Mouse (Mus musculus): ENCODE measurements around the gene Gcgr. TPM values are rescaled to one million over a fixed set of nuclear protein-coding genes. Genes with fewer than 3 reads are reported as not detected.
"Not testable (repeated sequence)": the region's sequence is repeated elsewhere in the genome, so short reads cannot be mapped to it uniquely, and the experiment has no call there.

The Gcgr gene
- polyA plus RNA-seq, 1 experiment from 2014 or later, result 1.8 TPM

DNA sequence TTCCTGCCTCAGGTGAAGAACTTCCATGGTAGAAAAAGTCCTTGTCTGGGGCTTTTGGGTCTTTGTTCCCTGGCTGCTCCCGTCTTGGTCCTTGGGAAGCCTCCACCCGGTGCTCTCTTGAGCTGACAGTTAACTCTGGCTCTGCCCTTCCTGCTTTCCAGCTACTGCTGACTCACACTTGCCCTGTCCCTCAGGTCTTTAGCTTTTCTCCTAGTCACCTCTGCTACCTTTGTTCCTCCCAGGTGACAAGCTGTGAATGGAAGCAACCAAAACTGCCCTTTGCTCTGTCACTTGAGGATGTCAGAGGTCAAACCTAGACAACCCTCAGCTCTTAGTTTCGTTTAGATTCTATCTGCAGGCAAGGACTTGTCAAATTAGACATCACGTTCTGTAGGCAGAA is 20.6 kb upstream of the Gcgr start:
- Histone ChIP-seq H3K4me3 (ENCODE audit: low read depth, low read length) (no peak overlapping the region), H3K9me3 (replicated peaks; ENCODE audit: control insufficient read depth, low read length) (no peaks in the 10 kb centered on the region), H3K27ac (ENCODE audit: low read depth, low read length) (peak overlapping the region; percentile 38; the same call in 1 of the 2 replicates), H3K4me2 (peak overlapping the region; percentile 67), H3K9ac (ENCODE audit: low read depth, low read length) (no peak overlapping the region), H3K36me3 (ENCODE audit: control insufficient read depth, insufficient read depth, low read length) (no peaks in the 10 kb centered on the region), H3K27me3 (ENCODE audit: control insufficient read depth, insufficient read depth, low read length) (no peaks in the 10 kb centered on the region), H3K4me1 (ENCODE audit: control insufficient read depth, insufficient read depth, low read length) (peaks cover 3% of the 10 kb centered on the region; the same call in 1 of the 2 replicates)
- no peak for ATAC-seq (replicated peaks; ENCODE audit: insufficient number of reproducible peaks, low FRiP score, low TSS enrichment)
- 32% methylated on average over 4 of the region's 4 CpGs for WGBS (ENCODE audit: insufficient replicate concordance)

DNA sequence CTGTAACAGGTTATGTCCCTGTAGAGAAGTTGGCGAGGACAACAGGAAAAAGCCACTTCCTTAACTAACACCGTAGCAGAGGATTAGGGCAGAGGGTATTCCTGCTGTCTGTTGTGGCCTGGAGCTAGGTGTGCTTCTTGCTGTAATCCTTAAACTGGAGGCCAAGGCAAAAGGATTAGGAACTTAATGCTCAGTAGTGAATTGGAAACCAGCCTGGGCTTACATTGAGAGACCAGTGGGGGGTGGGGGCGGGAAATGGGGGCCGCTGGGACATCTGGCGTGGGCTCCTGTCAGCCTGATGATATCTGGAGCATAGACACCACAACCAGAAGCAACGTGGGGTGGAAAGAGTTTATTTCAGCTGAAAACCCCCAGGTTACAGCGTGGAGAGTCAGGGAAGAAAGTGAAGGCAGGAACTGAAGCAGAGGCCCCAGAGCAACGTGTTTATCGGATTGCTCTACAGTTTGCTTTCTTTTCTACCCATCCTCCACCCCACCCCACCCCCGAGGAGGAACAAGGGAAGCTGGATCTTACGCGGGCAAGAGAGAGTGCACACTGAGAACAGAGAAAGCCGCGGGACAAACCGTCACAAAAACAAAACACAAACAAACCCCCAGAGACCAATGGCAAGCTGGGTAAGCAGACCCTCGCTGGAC is 20.0 kb upstream of the Gcgr start:
- H3K9ac ChIP-seq (ENCODE audit: low read depth, low read length), result peak overlapping the region; percentile 73
- H3K36me3 ChIP-seq (ENCODE audit: control insufficient read depth, insufficient read depth, low read length), result no peaks in the 10 kb centered on the region
- no peak for ATAC-seq (replicated peaks; ENCODE audit: insufficient number of reproducible peaks, low FRiP score, low TSS enrichment)
- peak overlapping the region; percentile 67 for H3K4me2 ChIP-seq
- peak overlapping the region; percentile 38; the same call in 1 of the 2 replicates for H3K27ac ChIP-seq (ENCODE audit: low read depth, low read length)
- no peaks in the 10 kb centered on the region for H3K27me3 ChIP-seq (ENCODE audit: control insufficient read depth, insufficient read depth, low read length)
- 6% methylated on average over 16 of the region's 16 CpGs for WGBS (ENCODE audit: insufficient replicate concordance)
- H3K4me1 ChIP-seq (ENCODE audit: control insufficient read depth, insufficient read depth, low read length), result peaks cover 3% of the 10 kb centered on the region; the same call in 1 of the 2 replicates
- H3K9me3 ChIP-seq (replicated peaks; ENCODE audit: control insufficient read depth, low read length), result no peaks in the 10 kb centered on the region
- peak overlapping the region; percentile 36 for H3K4me3 ChIP-seq (ENCODE audit: low read depth, low read length)

DNA sequence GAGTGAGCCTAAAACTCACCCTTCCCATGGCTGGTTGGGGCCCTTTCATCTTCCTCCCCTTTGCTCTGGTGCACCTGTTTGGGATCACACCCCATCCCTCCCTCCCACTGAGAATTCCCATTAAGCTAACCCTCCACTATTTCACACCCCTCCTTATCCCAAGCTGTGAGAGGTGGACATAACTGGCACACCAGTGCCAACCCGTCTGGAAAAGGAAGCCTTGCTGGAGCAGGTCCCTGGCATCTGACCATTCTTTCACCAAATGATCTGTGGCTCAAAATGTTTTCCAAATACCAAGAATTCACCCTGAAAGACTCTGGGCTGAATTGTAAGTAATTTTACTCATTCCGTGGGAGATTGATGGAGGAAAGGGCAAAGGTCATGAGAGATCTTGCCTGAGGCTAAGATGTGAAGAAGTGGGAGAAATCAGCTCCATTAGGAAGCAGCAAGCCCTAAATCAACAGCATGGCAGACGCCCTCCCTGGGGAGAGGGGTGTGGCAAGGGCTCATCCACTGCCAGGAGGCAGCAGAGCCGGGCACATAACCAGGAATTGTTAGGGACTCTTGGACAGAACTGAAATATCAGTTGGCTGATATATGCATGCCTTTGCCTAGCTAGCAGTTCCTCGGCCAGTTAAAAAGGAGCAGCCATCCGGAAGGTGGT is 17.6 kb upstream of the Gcgr start:
- Histone ChIP-seq H3K4me1 (ENCODE audit: control insufficient read depth, insufficient read depth, low read length) (peaks cover 3% of the 10 kb centered on the region; the same call in 1 of the 2 replicates), H3K9me3 (replicated peaks; ENCODE audit: control insufficient read depth, low read length) (no peaks in the 10 kb centered on the region), H3K36me3 (ENCODE audit: control insufficient read depth, insufficient read depth, low read length) (no peaks in the 10 kb centered on the region), H3K4me2 (no peak overlapping the region), H3K27ac (ENCODE audit: low read depth, low read length) (no peak overlapping the region), H3K27me3 (ENCODE audit: control insufficient read depth, insufficient read depth, low read length) (peaks cover 2% of the 10 kb centered on the region; the same call in 1 of the 2 replicates), H3K4me3 (ENCODE audit: low read depth, low read length) (no peak overlapping the region), H3K9ac (ENCODE audit: low read depth, low read length) (no peak overlapping the region)
- no peak for ATAC-seq (replicated peaks; ENCODE audit: insufficient number of reproducible peaks, low FRiP score, low TSS enrichment)
- 57% methylated on average over 6 of the region's 6 CpGs for WGBS (ENCODE audit: insufficient replicate concordance)

DNA sequence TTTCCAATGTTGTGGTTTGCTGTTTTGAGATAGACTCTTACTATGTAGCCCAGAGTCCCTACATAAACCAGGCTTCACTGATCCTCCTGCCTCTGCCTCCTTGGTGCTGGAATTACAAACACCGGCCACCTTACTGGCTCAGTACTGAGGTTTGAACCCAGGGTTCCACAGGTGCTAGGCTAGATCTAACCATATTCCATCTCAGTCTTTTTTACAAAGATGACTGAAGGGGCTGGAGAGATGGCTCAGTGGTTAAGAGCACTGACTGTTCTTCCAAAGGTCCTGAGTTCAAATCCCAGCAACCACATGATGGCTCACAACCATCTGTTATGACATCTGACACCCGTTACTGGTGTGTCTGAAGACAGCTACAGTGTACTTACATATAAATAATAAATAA is 16.2 kb upstream of the Gcgr start:
- WGBS (ENCODE audit: insufficient replicate concordance), result 83% methylated on average over 2 of the region's 2 CpGs
- ATAC-seq (replicated peaks; ENCODE audit: insufficient number of reproducible peaks, low FRiP score, low TSS enrichment); H3K4me2 ChIP-seq; H3K36me3 ChIP-seq (ENCODE audit: control insufficient read depth, insufficient read depth, low read length); H3K4me1 ChIP-seq (ENCODE audit: control insufficient read depth, insufficient read depth, low read length); H3K4me3 ChIP-seq (ENCODE audit: low read depth, low read length); H3K27me3 ChIP-seq (ENCODE audit: control insufficient read depth, insufficient read depth, low read length); H3K27ac ChIP-seq (ENCODE audit: low read depth, low read length); H3K9ac ChIP-seq (ENCODE audit: low read depth, low read length); H3K9me3 ChIP-seq (replicated peaks; ENCODE audit: control insufficient read depth, low read length): not testable (repeated sequence)

DNA sequence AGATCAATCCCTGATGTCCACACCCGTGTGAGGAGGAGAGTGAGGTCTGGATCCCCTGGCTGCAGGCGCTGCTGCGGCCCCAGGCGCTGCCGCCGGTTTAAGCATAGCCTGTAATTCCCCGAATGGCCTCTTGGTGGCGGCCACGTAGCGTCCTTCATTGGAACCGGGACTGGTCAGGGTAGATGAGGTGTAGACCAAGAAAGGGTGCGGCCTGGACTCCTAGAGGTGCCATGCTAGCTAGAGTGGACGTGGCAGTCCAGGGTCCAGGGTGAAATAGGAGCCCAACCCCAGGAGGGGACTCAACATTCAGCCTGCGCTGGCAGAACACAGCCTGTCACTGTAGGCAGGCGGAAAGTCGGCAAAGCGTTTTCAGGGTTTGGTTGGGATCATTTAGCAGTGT is 14.9 kb upstream of the Gcgr start:
- H3K9me3 ChIP-seq (replicated peaks; ENCODE audit: control insufficient read depth, low read length), result no peaks in the 10 kb centered on the region
- H3K27ac ChIP-seq (ENCODE audit: low read depth, low read length), result no peak overlapping the region
- ATAC-seq (replicated peaks; ENCODE audit: insufficient number of reproducible peaks, low FRiP score, low TSS enrichment), result 0 out of 2 replicates have a peak, but pooled peaks have one; percentile 50
- H3K4me1 ChIP-seq (ENCODE audit: control insufficient read depth, insufficient read depth, low read length), result no peaks in the 10 kb centered on the region; the same call in 1 of the 2 replicates
- no peak overlapping the region for H3K4me3 ChIP-seq (ENCODE audit: low read depth, low read length)
- H3K36me3 ChIP-seq (ENCODE audit: control insufficient read depth, insufficient read depth, low read length), result no peaks in the 10 kb centered on the region
- H3K27me3 ChIP-seq (ENCODE audit: control insufficient read depth, insufficient read depth, low read length), result peaks cover 2% of the 10 kb centered on the region; the same call in 1 of the 2 replicates
- 19% methylated on average over 17 of the region's 17 CpGs for WGBS (ENCODE audit: insufficient replicate concordance)
- peak overlapping the region; percentile 31; the same call in 1 of the 2 replicates for H3K4me2 ChIP-seq
- H3K9ac ChIP-seq (ENCODE audit: low read depth, low read length), result no peak overlapping the region

DNA sequence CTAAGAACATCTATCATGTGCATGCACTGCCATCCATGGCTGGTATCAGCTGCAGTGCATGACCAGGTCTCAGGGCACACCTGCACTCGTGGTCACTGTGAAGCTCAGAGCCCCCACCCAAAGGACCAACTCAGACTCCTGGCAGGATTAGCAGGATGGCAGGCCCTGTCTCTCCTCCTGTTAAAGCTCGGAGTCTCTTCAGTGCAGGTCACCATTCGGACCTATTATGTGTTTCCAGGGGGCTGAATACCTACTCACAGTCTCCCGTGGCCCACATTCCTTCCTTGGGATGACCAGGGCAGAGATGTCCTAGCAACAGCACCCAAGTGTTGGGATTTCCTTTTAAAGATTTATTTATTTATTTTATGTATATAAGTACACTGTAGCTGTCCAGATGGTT is 13.4 kb upstream of the Gcgr start:
- Histone ChIP-seq H3K9ac (ENCODE audit: low read depth, low read length) (no peak overlapping the region), H3K9me3 (replicated peaks; ENCODE audit: control insufficient read depth, low read length) (no peaks in the 10 kb centered on the region), H3K36me3 (ENCODE audit: control insufficient read depth, insufficient read depth, low read length) (no peaks in the 10 kb centered on the region), H3K27me3 (ENCODE audit: control insufficient read depth, insufficient read depth, low read length) (peaks cover 2% of the 10 kb centered on the region; the same call in 1 of the 2 replicates), H3K4me3 (ENCODE audit: low read depth, low read length) (no peak overlapping the region), H3K4me2 (no peak overlapping the region), H3K4me1 (ENCODE audit: control insufficient read depth, insufficient read depth, low read length) (no peaks in the 10 kb centered on the region; the same call in 1 of the 2 replicates), H3K27ac (ENCODE audit: low read depth, low read length) (no peak overlapping the region)
- no peak for ATAC-seq (replicated peaks; ENCODE audit: insufficient number of reproducible peaks, low FRiP score, low TSS enrichment)
- 83% methylated on average over 4 of the region's 4 CpGs for WGBS (ENCODE audit: insufficient replicate concordance)

DNA sequence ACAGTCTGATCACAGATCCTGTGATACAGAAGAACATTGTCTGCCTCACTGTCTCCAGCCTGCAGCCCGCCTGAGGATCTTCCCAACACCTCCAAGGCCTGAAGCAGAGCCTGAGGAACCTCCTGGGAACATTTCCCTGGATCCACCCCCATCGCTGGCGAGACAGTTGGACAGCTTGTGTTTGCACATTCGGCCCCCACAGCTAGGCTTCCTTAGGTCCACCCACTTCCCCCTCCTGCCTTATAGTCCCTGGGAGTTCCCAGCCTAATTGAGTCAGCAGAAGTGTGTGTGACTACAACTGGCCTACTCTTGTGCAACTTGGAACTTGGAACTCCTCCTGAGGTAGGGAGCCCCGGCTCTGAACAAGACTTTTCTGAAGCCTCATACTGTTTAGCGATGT is 12.5 kb upstream of the Gcgr start:
- H3K4me2 ChIP-seq, result no peak overlapping the region
- H3K27ac ChIP-seq (ENCODE audit: low read depth, low read length), result no peak overlapping the region
- no peaks in the 10 kb centered on the region for H3K36me3 ChIP-seq (ENCODE audit: control insufficient read depth, insufficient read depth, low read length)
- no peak overlapping the region for H3K9ac ChIP-seq (ENCODE audit: low read depth, low read length)
- WGBS (ENCODE audit: insufficient replicate concordance), result 66% methylated on average over 6 of the region's 6 CpGs
- no peaks in the 10 kb centered on the region for H3K9me3 ChIP-seq (replicated peaks; ENCODE audit: control insufficient read depth, low read length)
- ATAC-seq (replicated peaks; ENCODE audit: insufficient number of reproducible peaks, low FRiP score, low TSS enrichment), result no peak
- peaks cover 2% of the 10 kb centered on the region; the same call in 1 of the 2 replicates for H3K27me3 ChIP-seq (ENCODE audit: control insufficient read depth, insufficient read depth, low read length)
- no peak overlapping the region for H3K4me3 ChIP-seq (ENCODE audit: low read depth, low read length)
- H3K4me1 ChIP-seq (ENCODE audit: control insufficient read depth, insufficient read depth, low read length), result no peaks in the 10 kb centered on the region; the same call in 1 of the 2 replicates

DNA sequence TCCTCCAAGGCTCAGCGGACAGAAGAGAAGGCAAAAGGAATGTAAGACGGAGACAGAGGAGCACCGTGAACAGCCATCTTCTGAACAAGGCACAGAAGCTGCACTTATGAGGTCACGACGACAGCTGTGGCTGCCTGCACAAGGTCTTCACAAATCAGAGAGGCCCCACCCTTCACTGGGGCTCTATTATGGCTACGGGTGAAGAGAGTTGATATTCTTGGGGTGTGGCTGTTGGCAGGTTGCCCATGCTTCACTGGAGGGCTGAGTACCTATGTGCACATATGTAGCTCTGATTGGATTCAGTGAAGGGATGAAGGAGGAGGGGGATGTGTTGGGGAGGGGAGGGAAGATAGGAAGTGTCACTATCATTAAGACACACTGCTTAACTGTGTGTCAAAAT is 11.9 kb upstream of the Gcgr start:
- no peak overlapping the region for H3K9ac ChIP-seq (ENCODE audit: low read depth, low read length)
- ATAC-seq (replicated peaks; ENCODE audit: insufficient number of reproducible peaks, low FRiP score, low TSS enrichment), result no peak
- no peaks in the 10 kb centered on the region for H3K9me3 ChIP-seq (replicated peaks; ENCODE audit: control insufficient read depth, low read length)
- H3K4me3 ChIP-seq (ENCODE audit: low read depth, low read length), result no peak overlapping the region
- no peaks in the 10 kb centered on the region for H3K36me3 ChIP-seq (ENCODE audit: control insufficient read depth, insufficient read depth, low read length)
- H3K27me3 ChIP-seq (ENCODE audit: control insufficient read depth, insufficient read depth, low read length), result peaks cover 2% of the 10 kb centered on the region; the same call in 1 of the 2 replicates
- H3K4me2 ChIP-seq, result no peak overlapping the region
- no peaks in the 10 kb centered on the region; the same call in 1 of the 2 replicates for H3K4me1 ChIP-seq (ENCODE audit: control insufficient read depth, insufficient read depth, low read length)
- H3K27ac ChIP-seq (ENCODE audit: low read depth, low read length), result no peak overlapping the region
- 71% methylated on average over 6 of the region's 6 CpGs for WGBS (ENCODE audit: insufficient replicate concordance)
